Mouse (Mus musculus) liver, embryonic 14.5 days (tissue): ENCODE measurements at regions not wholly inside any gene's neighbourhood (a gene's known extent, or its start where the extent isn't known, plus 50 kb on each side); places are given as distances from the start of the nearest gene placed in this dataset.

ENCODE experiments used
- ATAC-seq: fragments of 200-750 bp; cut with Nextera tagmentation; 2 replicates; pipeline ENCODE4 v1.8.0; 2017; ENCODE audit warnings: moderate number of reproducible peaks, mild to moderate bottlenecking, moderate library complexity; ENCODE audit not compliant: insufficient read depth
- DNase-seq, 3 experiments: peaks; one replicate each; pipeline ENCODE4 v3.0.0-alpha.2; 2012 to 2013; ENCODE audit warnings: low read depth in 3 of 3, low spot score in 3 of 3
- H3K27ac ChIP-seq: fragments of 300-500 bp; sonication (generic); 2 replicates; pipeline ENCODE4 v1.5.1; 2014; ENCODE audit warnings: moderate library complexity, mild to moderate bottlenecking, control low read depth, inconsistent platforms
- H3K27me3 ChIP-seq: fragments of 300-500 bp; sonication (generic); 2 replicates; pipeline ENCODE4 v1.6.1; 2014; ENCODE audit warnings: mild to moderate bottlenecking, low read length, moderate library complexity; ENCODE audit not compliant: control insufficient read depth, insufficient read depth
- H3K36me3 ChIP-seq: fragments of 300-500 bp; sonication (generic); replicated peaks from 2 replicates; pipeline ENCODE4 v1.6.1; 2014; ENCODE audit warnings: low read depth; ENCODE audit not compliant: control insufficient read depth, insufficient read depth
- H3K4me1 ChIP-seq, 2 experiments: fragments of 200-500 bp in 1 of 2; fragments of 300-500 bp in 1 of 2; sonication (generic) in 1 of 2; replicated peaks; 2 replicates each; pipeline ENCODE4 v1.6.1; 2012 to 2014; ENCODE audit warnings: antibody characterized with exemption in 1 of 2, inconsistent platforms in 1 of 2, low read length in 1 of 2; ENCODE audit not compliant: control insufficient read depth in 2 of 2, insufficient read depth in 2 of 2
- H3K4me2 ChIP-seq: fragments of 300-500 bp; sonication (generic); 2 replicates; pipeline ENCODE4 v1.6.1; 2014; ENCODE audit warnings: low read depth, mild to moderate bottlenecking, control low read depth, moderate library complexity
- H3K4me3 ChIP-seq, 2 experiments: fragments of 200-500 bp in 1 of 2; fragments of 300-500 bp in 1 of 2; sonication (generic) in 1 of 2; 2 replicates each; pipeline ENCODE4 v1.5.1; 2012 to 2014; ENCODE audit warnings: low read depth in 2 of 2, low read length in 2 of 2, mild to moderate bottlenecking in 2 of 2, control low read depth in 1 of 2, inconsistent platforms in 1 of 2, moderate library complexity in 1 of 2; ENCODE audit not compliant: insufficient read depth in 1 of 2
- H3K9ac ChIP-seq: fragments of 300-500 bp; sonication (generic); replicated peaks from 2 replicates; pipeline ENCODE4 v1.6.1; 2014; ENCODE audit warnings: mild to moderate bottlenecking, control low read depth, moderate library complexity
- H3K9me3 ChIP-seq: fragments of 300-500 bp; sonication (generic); 2 replicates; pipeline ENCODE4 v1.6.1; 2016; ENCODE audit warnings: low read length, mixed read lengths; ENCODE audit not compliant: control insufficient read depth
- CTCF ChIP-seq: IDR thresholded peaks from 2 replicates; pipeline ENCODE4 v1.5.1; 2016; ENCODE audit warnings: antibody characterized with exemption, low read depth, control low read depth
- EP300 ChIP-seq: IDR thresholded peaks from 2 replicates; pipeline ENCODE4 v1.6.1; 2016; ENCODE audit warnings: antibody characterized with exemption, low read depth
- WGBS: fragments of 180-500 bp; shearing (Covaris S2); extraction: QIAGEN DNeasy Blood & Tissue Kit; methylation state at CpG from one replicate; pipeline ENCODE4 v1.1.7; 2014; ENCODE audit not compliant: insufficient replicate concordance; 5-methylcytosine and 5-hydroxymethylcytosine counted together

- Histone ChIP-seq H3K27me3 (no peaks in the 10 kb centered on the region), H3K4me3 (no peak overlapping the region), H3K4me1 (peaks cover 0 to 2% of the 10 kb centered on the region in 2 experiments; a peak in 1 of 4 replicates), H3K9me3 (no peaks in the 10 kb centered on the region), H3K27ac (no peak overlapping the region), H3K36me3 (no peaks in the 10 kb centered on the region), H3K4me2 (no peak overlapping the region), H3K9ac (no peak overlapping the region)
- no peak for ATAC-seq
- TF ChIP-seq EP300: no peak
- TF ChIP-seq CTCF: no peak
- 30% methylated on average over 3 of the region's 3 CpGs for WGBS
- no peak for DNase-seq
Observed at GRCm38 (mm10) chr15:5493286-5493685, 249.3 kb upstream of the Ptger4 start.

- Histone ChIP-seq H3K9ac (no peak overlapping the region), H3K4me1 (peaks cover 0 to 2% of the 10 kb centered on the region in 2 experiments; a peak in 1 of 4 replicates), H3K27me3 (no peaks in the 10 kb centered on the region), H3K4me2 (no peak overlapping the region), H3K4me3 (no peak overlapping the region), H3K9me3 (no peaks in the 10 kb centered on the region), H3K36me3 (no peaks in the 10 kb centered on the region), H3K27ac (no peak overlapping the region)
- 63% methylated on average over 8 of the region's 8 CpGs for WGBS
- TF ChIP-seq CTCF (no peak), EP300 (no peak)
- DNase-seq: peak in 1 of 3 experiments; percentile 7
- ATAC-seq: no peak
Observed at GRCm38 (mm10) chr15:5495187-5495849, 251.3 kb upstream of the Ptger4 start.

- WGBS: 65% methylated on average over 2 of the region's 2 CpGs
- no peaks in the 10 kb centered on the region for H3K27me3 ChIP-seq
- H3K9me3 ChIP-seq: no peaks in the 10 kb centered on the region
- no peaks in the 10 kb centered on the region for H3K36me3 ChIP-seq
- no peak overlapping the region for H3K4me2 ChIP-seq
- no peak overlapping the region for H3K9ac ChIP-seq
- ATAC-seq: no peak
- no peak overlapping the region for H3K27ac ChIP-seq
- no peak for DNase-seq
- no peak overlapping the region for H3K4me3 ChIP-seq
- H3K4me1 ChIP-seq: peaks cover 0 to 2% of the 10 kb centered on the region in 2 experiments; a peak in 1 of 4 replicates
- TF ChIP-seq EP300: no peak
- TF ChIP-seq CTCF: no peak
Observed at GRCm38 (mm10) chr15:5495954-5496353, 252.0 kb upstream of the Ptger4 start.

- Histone ChIP-seq H3K4me3 (no peak overlapping the region), H3K9ac (no peak overlapping the region), H3K9me3 (no peaks in the 10 kb centered on the region), H3K36me3 (no peaks in the 10 kb centered on the region), H3K27ac (no peak overlapping the region), H3K4me1 (no peaks in the 10 kb centered on the region), H3K27me3 (no peaks in the 10 kb centered on the region), H3K4me2 (no peak overlapping the region)
- TF ChIP-seq CTCF (no peak), EP300 (no peak)
- DNase-seq: no peak
- ATAC-seq: no peak
- WGBS: 58% methylated on average over 3 of the region's 3 CpGs
Observed at GRCm38 (mm10) chr15:5504502-5504901, 260.5 kb upstream of the Ptger4 start.

GRCm38 (mm10) chr15:5506848-5507544 is 263.0 kb upstream of the Ptger4 start:
- H3K27me3 ChIP-seq: no peaks in the 10 kb centered on the region
- H3K4me2 ChIP-seq: no peak overlapping the region
- no peaks in the 10 kb centered on the region for H3K9me3 ChIP-seq
- ATAC-seq (no peak), DNase-seq (no peak)
- H3K4me3 ChIP-seq: no peak overlapping the region
- no peak overlapping the region for H3K9ac ChIP-seq
- TF ChIP-seq CTCF (no peak), EP300 (no peak)
- H3K4me1 ChIP-seq: no peaks in the 10 kb centered on the region
- no peak overlapping the region for H3K27ac ChIP-seq
- WGBS: 51% methylated on average over 5 of the region's 5 CpGs
- no peaks in the 10 kb centered on the region for H3K36me3 ChIP-seq
